Mouse (Mus musculus) thymus, adult 2 months (tissue): Measurements from ENCODE around the gene Ak8. TPM values are rescaled to one million over a fixed set of nuclear protein-coding genes. Genes with fewer than 3 reads are reported as not detected.

Source experiments
- DNase-seq: peaks from one replicate; pipeline ENCODE4 v3.0.0; 2021
- H3K27ac ChIP-seq: fragments of 200-500 bp; 2 replicates; pipeline ENCODE4 v1.5.1; 2012; ENCODE audit warnings: low read length, control low read depth; ENCODE audit not compliant: control insufficient read depth, insufficient read depth
- H3K27me3 ChIP-seq: fragments of 200-500 bp; 2 replicates; pipeline ENCODE4 v1.6.1; 2012; ENCODE audit warnings: mild to moderate bottlenecking, low read length, moderate library complexity, mixed read lengths; ENCODE audit not compliant: control insufficient read depth, insufficient read depth
- H3K36me3 ChIP-seq: fragments of 200-500 bp; 2 replicates; pipeline ENCODE4 v1.6.1; 2012; ENCODE audit warnings: mild to moderate bottlenecking, low read length, moderate library complexity; ENCODE audit not compliant: control insufficient read depth, insufficient read depth
- H3K4me1 ChIP-seq: fragments of 200-500 bp; replicated peaks from 2 replicates; pipeline ENCODE4 v1.6.1; 2012; ENCODE audit warnings: low read length; ENCODE audit not compliant: control insufficient read depth, insufficient read depth
- H3K4me3 ChIP-seq: fragments of 200-500 bp; 2 replicates; pipeline ENCODE4 v1.5.1; 2012; ENCODE audit warnings: mild to moderate bottlenecking, low read length, control low read depth, moderate library complexity; ENCODE audit not compliant: control insufficient read depth, insufficient read depth
- CTCF ChIP-seq: fragments of 200-500 bp; IDR thresholded peaks from 2 replicates; pipeline ENCODE4 v1.5.1; 2012; ENCODE audit warnings: mild to moderate bottlenecking, control low read depth, low read length, moderate library complexity, borderline replicate concordance; ENCODE audit not compliant: control insufficient read depth, poor library complexity, insufficient read depth; ENCODE audit errors: extremely low read depth
- POLR2A ChIP-seq: fragments of 200-500 bp; IDR thresholded peaks from 2 replicates; pipeline ENCODE4 v1.6.1; 2012; ENCODE audit warnings: mild to moderate bottlenecking, low read length, control low read depth, moderate library complexity; ENCODE audit not compliant: control insufficient read depth, poor library complexity, insufficient read depth; ENCODE audit errors: extremely low read depth
- WGBS: fragments of 180-500 bp; shearing (Covaris S2); methylation state at CpG from one replicate; pipeline ENCODE4 v1.1.7; 2018; 5-methylcytosine and 5-hydroxymethylcytosine counted together
- polyA plus RNA-seq: library from polyadenylated mRNA; depleted of rRNA; stranded (reverse); fragments of >200 nt; gene quantifications from 2 replicates; pipeline ENCODE4 v1.2.3, GENCODE M21; 2012

The Ak8 gene
- polyA plus RNA-seq, 1 experiment = 0.89 TPM

DNA sequence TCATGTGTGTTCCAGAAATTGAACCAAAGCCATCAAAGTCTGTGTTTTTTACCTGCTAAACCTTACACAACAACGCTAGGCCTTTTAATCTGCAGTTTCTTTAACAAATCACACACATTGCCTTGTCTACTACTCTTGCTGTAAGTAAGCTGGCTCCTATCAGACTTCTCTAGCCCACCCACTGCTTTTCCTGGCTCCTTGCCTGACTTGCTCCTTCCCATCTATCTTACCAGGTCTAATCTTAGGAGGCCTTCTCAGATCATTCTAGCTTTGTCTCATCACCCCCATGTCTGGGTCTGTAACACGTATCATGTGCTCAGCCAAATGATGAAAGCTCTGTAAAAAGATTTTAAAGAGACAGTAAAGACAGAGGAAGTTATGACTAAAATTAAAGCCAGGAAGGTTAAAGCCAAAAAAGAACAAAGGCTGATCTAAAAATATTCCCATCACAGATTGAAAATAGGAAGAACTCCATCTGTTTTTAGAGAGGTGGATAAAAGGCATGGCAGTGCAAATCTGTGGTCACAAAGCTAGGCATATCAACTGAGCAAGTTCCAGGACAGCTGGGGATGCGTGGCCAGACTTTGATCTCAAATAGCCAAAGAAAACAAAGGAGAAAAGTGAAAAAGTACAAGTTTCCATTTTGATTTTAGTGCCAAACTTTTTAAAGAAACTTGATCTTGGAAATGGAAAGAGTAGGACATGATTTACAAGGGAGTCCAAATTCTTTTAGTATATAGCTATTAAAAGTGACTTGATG, 136.4 kb downstream of the Ak8 start:
- H3K36me3 ChIP-seq = peaks cover 30% of the 10 kb centered on the region
- DNase-seq = no peak
- 85% methylated on average over 3 of the region's 3 CpGs for WGBS
- no peaks in the 10 kb centered on the region for H3K27me3 ChIP-seq
- H3K4me1 ChIP-seq = peaks cover 5% of the 10 kb centered on the region; the same call in 1 of the 2 replicates
- H3K4me3 ChIP-seq = no peak overlapping the region
- no peak overlapping the region for H3K27ac ChIP-seq
- TF ChIP-seq POLR2A = no peak
- no peak for TF ChIP-seq CTCF

DNA sequence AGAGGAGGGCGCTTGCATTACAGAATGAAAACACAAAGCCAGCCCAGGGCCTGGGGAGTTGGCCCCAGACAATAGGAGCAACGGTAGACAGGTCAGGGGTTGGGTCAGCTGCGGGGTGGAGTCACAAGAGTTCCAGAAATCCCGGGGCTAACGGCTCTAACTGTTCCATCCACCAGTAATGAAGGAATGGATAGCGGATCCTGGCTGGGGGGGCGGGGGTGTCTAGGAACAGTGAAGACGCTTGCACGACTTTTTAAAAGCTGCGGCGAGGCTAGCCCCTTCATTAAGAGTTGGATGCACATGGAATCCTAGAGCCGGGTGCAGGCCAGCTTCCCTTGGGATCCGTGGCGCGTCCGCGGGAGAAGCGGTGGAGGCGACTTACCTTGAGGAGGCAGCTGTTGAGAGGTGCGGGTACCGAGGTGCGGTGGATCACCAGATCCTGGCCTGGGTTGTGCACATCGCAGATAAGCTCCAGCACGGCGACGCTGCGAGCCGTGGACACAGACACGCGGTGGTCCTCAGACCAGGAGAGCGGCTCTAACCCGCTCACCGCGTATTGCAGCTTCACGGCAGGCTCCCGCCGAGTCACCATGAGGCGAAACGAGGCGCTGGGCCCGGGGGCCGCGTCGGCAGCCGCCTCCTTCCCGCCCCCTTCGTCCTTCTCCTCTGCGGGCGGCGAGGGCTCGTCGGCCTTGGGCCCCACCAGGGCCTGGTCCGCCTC, 139.7 kb downstream of the Ak8 start:
- no peak for DNase-seq
- Histone ChIP-seq H3K4me1 (peaks cover 5% of the 10 kb centered on the region; the same call in 1 of the 2 replicates), H3K4me3 (peak overlapping the region; percentile 91), H3K27me3 (no peaks in the 10 kb centered on the region), H3K36me3 (peaks cover 6% of the 10 kb centered on the region), H3K27ac (no peak overlapping the region)
- TF ChIP-seq CTCF (no peak), POLR2A (no peak)
- WGBS = under 1% methylated on average over 53 of the region's 53 CpGs

DNA sequence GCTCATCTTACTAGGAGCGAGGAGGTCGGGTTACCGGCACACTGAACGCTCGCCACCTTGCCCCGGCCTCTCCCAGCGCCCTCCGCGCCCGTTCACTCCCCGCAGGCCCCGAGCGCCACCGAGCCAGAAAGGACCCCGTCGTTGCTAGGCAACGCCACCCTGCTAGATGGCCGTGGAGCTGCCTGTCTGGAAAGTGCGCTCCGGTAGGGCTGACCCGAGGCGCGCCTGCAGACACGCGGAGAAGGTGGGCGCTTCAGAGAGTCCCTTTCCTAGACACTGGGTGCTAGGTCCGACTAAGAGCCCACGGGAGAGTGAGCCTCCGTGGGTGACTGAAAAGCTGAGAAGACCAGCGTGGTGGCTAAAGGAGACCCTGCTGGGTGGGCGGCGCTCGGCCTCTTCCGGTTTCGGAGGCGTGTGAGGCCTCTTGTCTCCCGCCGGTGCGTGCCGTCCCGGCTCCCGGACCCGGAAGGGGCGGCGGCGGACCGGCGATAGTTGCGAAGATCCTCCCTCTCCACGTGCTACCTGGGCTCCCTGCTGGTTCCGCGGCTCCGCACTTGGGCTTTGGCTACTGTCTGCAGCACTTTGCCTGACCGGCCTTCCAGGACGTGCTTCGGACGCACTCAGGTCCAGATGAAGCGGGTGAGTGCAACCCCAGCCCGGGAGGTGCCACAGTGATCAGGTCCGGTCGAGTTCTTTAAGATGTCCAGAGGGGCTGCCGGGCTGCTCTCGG, 140.4 kb downstream of the Ak8 start, which contains the start of the genes Gtf3c4 and Ddx31:
Gene Gtf3c4, minus strand, starts transcription at position 139 of the 730 bp plus-strand sequence.
Gene Ddx31, plus strand, starts transcription at position 185 of the 730 bp plus-strand sequence.
- TF ChIP-seq CTCF (no peak), POLR2A (peak; percentile 47; the same call in 1 of the 2 replicates)
- peaks cover 5% of the 10 kb centered on the region; the same call in 1 of the 2 replicates for H3K4me1 ChIP-seq
- under 1% methylated on average over 63 of the region's 63 CpGs for WGBS
- no peak within 1 kb of the TSS for H3K27ac ChIP-seq
- DNase-seq = peak; percentile 94
- 0 out of 2 replicates have a peak, but pooled peaks cover 3% of the 10 kb centered on the region for H3K36me3 ChIP-seq
- no peaks in the 10 kb centered on the region for H3K27me3 ChIP-seq
- peak within 1 kb of the TSS; percentile 91 for H3K4me3 ChIP-seq

DNA sequence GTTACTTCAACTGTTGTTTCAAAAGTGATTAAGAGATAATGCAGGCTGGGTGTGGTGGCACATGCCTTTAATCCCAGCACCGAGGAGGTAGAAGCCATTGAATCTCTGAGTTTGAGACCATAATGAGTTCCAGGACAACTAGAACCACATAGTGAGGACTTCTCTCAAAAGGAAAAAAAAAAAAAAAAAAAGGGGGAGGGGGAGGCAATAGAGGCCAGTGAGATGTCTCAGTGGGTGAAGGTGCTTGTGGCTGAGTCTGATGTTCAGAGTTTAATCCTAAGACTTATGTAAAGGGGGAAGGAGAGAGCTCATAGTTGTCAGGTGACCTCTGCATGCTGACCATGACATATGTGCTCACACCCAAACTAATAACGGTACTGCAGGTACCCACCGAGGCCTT, 142.1 kb downstream of the Ak8 start:
- H3K4me3 ChIP-seq = no peak overlapping the region

DNA sequence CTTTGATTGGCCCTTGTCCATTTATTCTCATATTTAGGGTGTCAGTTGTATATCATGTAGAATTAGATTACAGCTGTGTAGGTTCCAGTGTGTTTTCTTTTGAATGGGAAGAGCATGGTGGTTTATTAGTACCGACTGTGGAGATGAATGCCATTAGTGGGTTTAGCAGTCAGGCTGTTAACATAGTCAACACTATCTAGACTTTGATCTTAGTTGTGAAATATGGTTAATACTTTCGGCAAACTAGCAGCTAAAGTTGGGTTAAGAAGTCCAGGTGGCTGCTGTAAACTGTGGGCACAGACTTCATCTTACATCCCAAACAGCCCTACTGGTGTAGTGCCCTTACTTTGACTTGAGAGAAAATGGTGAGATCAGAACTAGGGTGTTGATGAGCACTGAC, 148.9 kb downstream of the Ak8 start:
- Histone ChIP-seq H3K27ac (no peak overlapping the region), H3K27me3 (no peaks in the 10 kb centered on the region), H3K4me3 (no peak overlapping the region), H3K36me3 (peaks cover 19% of the 10 kb centered on the region), H3K4me1 (peaks cover 6% of the 10 kb centered on the region; the same call in 1 of the 2 replicates)
- DNase-seq = no peak
- TF ChIP-seq CTCF (no peak), POLR2A (no peak)
- 99% methylated on average over 2 of the region's 2 CpGs for WGBS

More for the DNA sequence above, 142.1 kb downstream of the Ak8 start:
- Histone ChIP-seq H3K27me3 (no peaks in the 10 kb centered on the region), H3K4me1 (peaks cover 5% of the 10 kb centered on the region; the same call in 1 of the 2 replicates), H3K27ac (no peak overlapping the region), H3K36me3 (0 out of 2 replicates have a peak, but pooled peaks cover 3% of the 10 kb centered on the region)
- DNase-seq = no peak
- TF ChIP-seq POLR2A (no peak), CTCF (no peak)
- WGBS = 84% methylated on average over 3 of the region's 3 CpGs

DNA sequence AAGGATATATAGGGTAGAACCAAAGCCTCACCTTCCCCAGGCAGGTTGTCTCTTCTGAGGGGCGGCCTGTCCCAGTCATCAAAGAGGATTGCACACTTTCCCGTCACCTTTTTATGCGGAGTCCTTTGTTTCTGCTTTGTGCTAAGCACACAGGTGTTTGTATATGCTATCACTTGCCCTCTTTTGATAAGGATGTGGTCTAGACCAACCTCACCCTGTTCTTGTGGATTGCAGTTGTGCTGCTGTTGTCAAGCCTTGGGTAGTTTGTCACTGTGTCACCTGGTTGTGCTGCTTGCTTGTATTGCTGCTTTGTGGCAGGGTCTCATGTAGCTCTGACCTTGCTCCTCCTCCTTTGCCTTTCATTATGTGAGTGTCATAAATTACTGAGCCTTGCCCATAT, 152.6 kb downstream of the Ak8 start:
- no peak for TF ChIP-seq CTCF
- TF ChIP-seq POLR2A = no peak
- H3K4me3 ChIP-seq = no peak overlapping the region
- peaks cover 27% of the 10 kb centered on the region for H3K36me3 ChIP-seq
- DNase-seq = no peak
- no peaks in the 10 kb centered on the region for H3K27me3 ChIP-seq
- H3K27ac ChIP-seq = no peak overlapping the region
- peaks cover 6% of the 10 kb centered on the region; the same call in 1 of the 2 replicates for H3K4me1 ChIP-seq
- 38% methylated on average over 3 of the region's 3 CpGs for WGBS
